Mouse (Mus musculus) ES-Bruce4 (cell line): ENCODE data around the gene Otos. TPM values are rescaled to one million over a fixed set of nuclear protein-coding genes. Genes with fewer than 3 reads are reported as not detected.

Experiments
- H3K27ac ChIP-seq: 2 replicates; pipeline ENCODE4 v1.5.1; 2012; ENCODE audit warnings: low read length, inconsistent platforms; ENCODE audit not compliant: insufficient read depth
- H3K27me3 ChIP-seq: 2 replicates; pipeline ENCODE4 v1.6.1; 2012; ENCODE audit warnings: mild to moderate bottlenecking, low read length, inconsistent platforms; ENCODE audit not compliant: control insufficient read depth, poor library complexity, insufficient read depth, severe bottlenecking
- H3K36me3 ChIP-seq: 2 replicates; pipeline ENCODE4 v1.6.1; 2012; ENCODE audit warnings: inconsistent platforms, mild to moderate bottlenecking, low read length, moderate library complexity; ENCODE audit not compliant: control insufficient read depth, poor library complexity, insufficient read depth, severe bottlenecking
- H3K4me1 ChIP-seq: one replicate; pipeline ENCODE4 v1.8.1; 2011; ENCODE audit warnings: low read length; ENCODE audit not compliant: control insufficient read depth, insufficient read depth
- H3K4me3 ChIP-seq: 2 replicates; pipeline ENCODE4 v1.5.1; 2011; ENCODE audit warnings: low read depth, mild to moderate bottlenecking, low read length
- H3K9ac ChIP-seq: 2 replicates; pipeline ENCODE4 v1.6.1; 2012; ENCODE audit warnings: low read depth, mild to moderate bottlenecking, inconsistent platforms; ENCODE audit not compliant: poor library complexity, severe bottlenecking
- H3K9me3 ChIP-seq: replicated peaks from 2 replicates; pipeline ENCODE4 v1.6.1; 2012; ENCODE audit warnings: mild to moderate bottlenecking, low read length, inconsistent platforms; ENCODE audit not compliant: control insufficient read depth, poor library complexity, insufficient read depth, severe bottlenecking
- CTCF ChIP-seq: IDR thresholded peaks from one replicate; pipeline ENCODE4 v1.8.1; 2011; ENCODE audit warnings: low read depth, low read length
- EP300 ChIP-seq: IDR thresholded peaks from 2 replicates; pipeline ENCODE4 v1.6.1; 2011; ENCODE audit warnings: low read depth, low read length; ENCODE audit not compliant: insufficient read depth
- POLR2A ChIP-seq: IDR thresholded peaks from one replicate; pipeline ENCODE4 v1.8.1; 2011; ENCODE audit warnings: low read length; ENCODE audit not compliant: insufficient read depth
- polyA plus RNA-seq: library from polyadenylated mRNA; stranded (reverse); fragments of >200 nt; gene quantifications from 2 replicates; pipeline ENCODE4 v1.2.4, GENCODE M21; 2011; ENCODE audit warnings: low read depth; ENCODE audit not compliant: missing spikeins, insufficient read depth, insufficient read length

Otos gene
- polyA plus RNA-seq: not detected in 2 replicates

GRCm38 (mm10) chr1:92648673-92649072 is at the start of gene Otos:
TSS of gene Otos (minus strand) at chr1:92648841.
- Histone ChIP-seq H3K27me3 (no peaks in the 10 kb centered on the region), H3K27ac (no peak within 1 kb of the TSS), H3K9me3 (no peaks in the 10 kb centered on the region), H3K36me3 (no peaks in the 10 kb centered on the region), H3K4me1 (no peaks in the 10 kb centered on the region), H3K4me3 (no peak within 1 kb of the TSS), H3K9ac (no peak within 1 kb of the TSS)
- peak; percentile 90 for TF ChIP-seq CTCF
- no peak for TF ChIP-seq POLR2A

- Histone ChIP-seq H3K27ac (no peak overlapping the region), H3K9me3 (no peaks in the 10 kb centered on the region), H3K4me3 (no peak overlapping the region), H3K9ac (no peak overlapping the region), H3K27me3 (no peaks in the 10 kb centered on the region), H3K4me1 (no peaks in the 10 kb centered on the region), H3K36me3 (no peaks in the 10 kb centered on the region)
- TF ChIP-seq POLR2A: no peak
- peak; percentile 75 for TF ChIP-seq CTCF
Observed at GRCm38 (mm10) chr1:92696848-92697247, 48.2 kb upstream of the Otos start.

GRCm38 (mm10) chr1:92695751-92696150 is 47.1 kb upstream of the Otos start:
- Histone ChIP-seq H3K9ac (no peak overlapping the region), H3K27me3 (no peaks in the 10 kb centered on the region), H3K4me3 (no peak overlapping the region), H3K36me3 (no peaks in the 10 kb centered on the region), H3K4me1 (no peaks in the 10 kb centered on the region), H3K9me3 (no peaks in the 10 kb centered on the region), H3K27ac (no peak overlapping the region)
- TF ChIP-seq CTCF (no peak), POLR2A (no peak), EP300 (no peak)

- Histone ChIP-seq H3K27ac (no peak overlapping the region), H3K27me3 (no peaks in the 10 kb centered on the region; the same call in 1 of the 2 replicates), H3K4me3 (no peak overlapping the region), H3K36me3 (no peaks in the 10 kb centered on the region), H3K9me3 (no peaks in the 10 kb centered on the region), H3K4me1 (no peaks in the 10 kb centered on the region), H3K9ac (no peak overlapping the region)
- TF ChIP-seq CTCF (no peak), POLR2A (no peak), EP300 (no peak)
Observed at GRCm38 (mm10) chr1:92691166-92691844, 42.7 kb upstream of the Otos start.

- Histone ChIP-seq H3K4me3 (no peak overlapping the region), H3K9ac (no peak overlapping the region), H3K27me3 (no peaks in the 10 kb centered on the region; the same call in 1 of the 2 replicates), H3K4me1 (no peaks in the 10 kb centered on the region), H3K9me3 (no peaks in the 10 kb centered on the region), H3K36me3 (no peaks in the 10 kb centered on the region), H3K27ac (no peak overlapping the region)
- no peak for TF ChIP-seq CTCF
- no peak for TF ChIP-seq EP300
- TF ChIP-seq POLR2A: no peak
Observed at GRCm38 (mm10) chr1:92686994-92687393, 38.4 kb upstream of the Otos start.

- no peaks in the 10 kb centered on the region; the same call in 1 of the 2 replicates for H3K27me3 ChIP-seq
- no peak overlapping the region for H3K9ac ChIP-seq
- no peak overlapping the region for H3K27ac ChIP-seq
- H3K4me3 ChIP-seq: no peak overlapping the region
- TF ChIP-seq EP300 (no peak), CTCF (no peak), POLR2A (no peak)
- H3K9me3 ChIP-seq: no peaks in the 10 kb centered on the region
- no peaks in the 10 kb centered on the region for H3K36me3 ChIP-seq
- no peaks in the 10 kb centered on the region for H3K4me1 ChIP-seq
Observed at GRCm38 (mm10) chr1:92683151-92683550, 34.5 kb upstream of the Otos start.
